Mouse (Mus musculus) heart, adult 2 months (tissue): ENCODE data around the gene Tmem145. TPM values are rescaled to one million over a fixed set of nuclear protein-coding genes. Genes with fewer than 3 reads are reported as not detected.
A peak's percentile ranks its signal among the peaks of the same experiment; 100 is the strongest.

Experiments used
- DNase-seq, 2 experiments: peaks; one replicate each; pipeline ENCODE4 v3.0.0; 2021
- H3K27ac ChIP-seq: fragments of 200-600 bp; 2 replicates; pipeline ENCODE4 v1.8.1; 2022
- H3K27me3 ChIP-seq: fragments of 200-500 bp; 2 replicates; pipeline ENCODE4 v1.6.1; 2012; ENCODE audit warnings: mild to moderate bottlenecking, low read length, inconsistent platforms, mixed read lengths; ENCODE audit not compliant: control insufficient read depth, insufficient read depth
- H3K36me3 ChIP-seq: fragments of 200-500 bp; 2 replicates; pipeline ENCODE4 v1.6.1; 2012; ENCODE audit warnings: low read length, inconsistent platforms; ENCODE audit not compliant: control insufficient read depth, insufficient read depth
- H3K4me1 ChIP-seq: fragments of 200-500 bp; 2 replicates; pipeline ENCODE4 v1.6.1; 2011; ENCODE audit warnings: low read length; ENCODE audit not compliant: control insufficient read depth, insufficient read depth
- H3K4me3 ChIP-seq: fragments of 200-600 bp; 2 replicates; pipeline ENCODE4 v1.8.1; 2022
- H3K79me2 ChIP-seq: fragments of 200-500 bp; replicated peaks from 2 replicates; pipeline ENCODE4 v1.6.1; 2012; ENCODE audit warnings: mild to moderate bottlenecking, inconsistent platforms, low read length, moderate library complexity, mixed read lengths; ENCODE audit not compliant: control insufficient read depth, insufficient read depth
- H3K9ac ChIP-seq: fragments of 200-500 bp; 2 replicates; pipeline ENCODE4 v1.6.1; 2012; ENCODE audit warnings: low read depth, mild to moderate bottlenecking, control low read depth, inconsistent platforms, low read length, mixed read lengths
- CTCF ChIP-seq: fragments of 200-600 bp; IDR thresholded peaks from 2 replicates; pipeline ENCODE4 v1.8.1; 2022; ENCODE audit warnings: antibody characterized with exemption, mild to moderate bottlenecking, moderate library complexity
- EP300 ChIP-seq: fragments of 200-500 bp; IDR thresholded peaks from 2 replicates; pipeline ENCODE4 v1.6.1; 2011; ENCODE audit warnings: low read depth, low read length, control low read depth; ENCODE audit not compliant: insufficient read depth
- POLR2A ChIP-seq: fragments of 200-500 bp; IDR thresholded peaks from 2 replicates; pipeline ENCODE4 v1.6.1; 2011; ENCODE audit warnings: mild to moderate bottlenecking, low read depth, low read length, control low read depth; ENCODE audit not compliant: insufficient read depth
- WGBS: fragments of 180-500 bp; shearing (Covaris S2); methylation state at CpG from one replicate; pipeline ENCODE4 v1.1.7; 2018; 5-methylcytosine and 5-hydroxymethylcytosine counted together
- intact Hi-C: fragments of 180-260 bp; cut with DNase I; formaldehyde crosslinking; loops from one replicate; pipeline ENCODE4 v1.15.1; 2025
- polyA plus RNA-seq: library from polyadenylated mRNA; depleted of rRNA; stranded (reverse); fragments of >200 nt; gene quantifications from 2 replicates; pipeline ENCODE4 v1.2.3, GENCODE M21; 2012
- total RNA-seq, 2 experiments: library from RNA; stranded (reverse); gene quantifications; 2 replicates each; pipeline ENCODE4 v1.2.3; 2021

Tmem145 gene
- total and polyA plus RNA-seq, 3 experiments = 0.06 TPM; not detected in 2

DNA sequence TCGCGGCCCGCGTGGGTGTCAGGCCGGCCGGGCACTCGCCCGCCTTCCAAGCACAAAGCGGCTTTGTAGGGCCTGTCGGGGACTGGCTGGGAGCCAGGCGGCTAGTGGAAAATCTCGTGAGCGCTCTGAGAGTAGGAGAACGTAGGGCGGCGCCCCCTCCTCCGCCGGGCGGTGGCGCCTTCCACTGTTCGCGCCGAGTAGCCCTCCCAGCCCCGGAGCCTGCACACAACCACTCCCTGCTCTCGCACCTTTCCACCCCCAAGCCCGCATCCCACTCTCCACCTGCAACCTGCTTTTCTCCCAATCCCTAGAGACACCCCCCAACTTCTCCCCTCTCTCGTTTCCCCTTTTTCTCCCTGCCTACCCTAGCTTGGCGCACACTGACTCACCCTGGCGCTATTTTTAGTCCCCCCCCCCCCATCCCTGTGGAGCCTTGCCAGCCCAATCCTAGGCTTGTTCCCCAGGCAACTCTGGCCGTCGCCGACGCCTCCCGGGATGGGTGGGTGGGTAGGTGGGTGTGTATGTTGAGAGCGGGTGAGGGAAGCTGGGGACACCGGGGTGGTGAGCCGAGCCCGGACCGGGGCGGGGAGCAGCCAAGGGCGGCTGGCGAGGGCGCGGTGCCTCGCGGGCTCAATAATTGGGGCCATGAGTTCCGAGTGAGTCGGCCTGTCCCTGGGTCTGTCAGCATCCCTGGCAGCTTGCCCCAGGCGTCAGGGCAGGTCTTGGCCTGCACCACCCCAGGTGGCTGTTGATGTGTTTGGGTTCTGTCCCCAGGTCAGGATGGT lies 26.6 kb upstream of the Tmem145 start:
- peak overlapping the region; percentile 86 for H3K9ac ChIP-seq
- H3K4me1 ChIP-seq = peaks cover 27% of the 10 kb centered on the region
- peak; percentile 92 to 93 for DNase-seq
- H3K27ac ChIP-seq = peak overlapping the region; percentile 97
- peaks cover 3% of the 10 kb centered on the region for H3K36me3 ChIP-seq
- intact Hi-C loops = no loop called here
- 1% methylated on average over 48 of the region's 49 CpGs for WGBS
- H3K4me3 ChIP-seq = peak overlapping the region; percentile 91
- no peaks in the 10 kb centered on the region for H3K27me3 ChIP-seq
- peaks cover 2% of the 10 kb centered on the region for H3K79me2 ChIP-seq
- TF ChIP-seq CTCF (peak; percentile 62), EP300 (peak; percentile 31), POLR2A (peak; percentile 49)

DNA sequence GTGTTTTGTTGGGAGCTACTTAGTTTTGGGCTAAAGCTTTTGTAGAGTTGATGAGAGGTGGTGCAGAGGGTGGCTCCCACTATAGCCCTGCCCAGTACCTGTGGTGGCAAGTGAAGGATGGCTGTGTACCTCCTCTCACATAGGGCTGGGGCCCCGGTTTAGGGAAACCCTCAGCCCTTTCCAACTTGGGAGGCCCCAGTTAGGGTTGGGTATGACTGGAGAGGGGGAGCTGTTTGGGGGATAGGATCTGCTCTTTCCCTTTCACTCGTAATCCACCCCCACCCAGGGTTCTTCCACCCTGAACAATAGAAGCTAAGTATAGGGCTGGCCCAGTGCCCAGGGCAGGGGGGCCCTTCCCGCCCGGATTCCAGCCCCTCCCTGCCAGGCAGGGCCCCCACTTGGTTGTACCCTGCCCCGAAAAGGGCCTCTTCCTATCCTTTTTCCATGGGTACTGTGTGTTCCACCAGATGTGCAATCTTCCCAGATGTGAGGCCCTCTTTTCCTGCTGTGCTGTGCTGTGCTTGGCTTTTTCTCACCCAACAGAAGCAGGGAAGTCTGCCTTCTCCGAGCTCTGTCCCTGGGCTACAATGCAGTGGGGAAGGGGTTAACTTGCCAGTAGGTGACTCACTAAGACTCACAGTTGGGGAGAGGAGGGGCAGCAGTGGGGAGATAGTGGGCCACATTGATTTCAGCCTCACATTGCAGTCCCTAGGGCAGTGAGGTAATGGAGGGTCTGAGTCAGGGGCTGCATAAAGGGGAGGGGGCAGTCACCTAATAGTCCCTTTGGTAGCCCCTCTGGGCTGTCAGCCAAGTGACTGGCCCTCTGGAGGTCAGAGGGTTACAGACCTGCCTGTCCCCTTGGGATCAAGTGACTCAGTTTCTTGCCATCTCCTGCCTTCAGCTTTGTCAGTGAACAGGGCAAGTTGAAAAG lies 25.8 kb upstream of the Tmem145 start:
- peak; percentile 80 to 83 for DNase-seq
- Histone ChIP-seq H3K9ac (peak overlapping the region; percentile 86), H3K27ac (peak overlapping the region; percentile 97), H3K36me3 (peaks cover 3% of the 10 kb centered on the region), H3K4me3 (peak overlapping the region; percentile 91), H3K79me2 (no peaks in the 10 kb centered on the region; the same call in none of the 2 replicates), H3K4me1 (peaks cover 25% of the 10 kb centered on the region), H3K27me3 (no peaks in the 10 kb centered on the region)
- 3% methylated on average over 6 of the region's 6 CpGs for WGBS
- TF ChIP-seq EP300 (peak; percentile 43; the same call in 1 of the 2 replicates), CTCF (no peak), POLR2A (0 out of 2 replicates have a peak, but pooled peaks have one; percentile 36)
- intact Hi-C loops = no loop called here

DNA sequence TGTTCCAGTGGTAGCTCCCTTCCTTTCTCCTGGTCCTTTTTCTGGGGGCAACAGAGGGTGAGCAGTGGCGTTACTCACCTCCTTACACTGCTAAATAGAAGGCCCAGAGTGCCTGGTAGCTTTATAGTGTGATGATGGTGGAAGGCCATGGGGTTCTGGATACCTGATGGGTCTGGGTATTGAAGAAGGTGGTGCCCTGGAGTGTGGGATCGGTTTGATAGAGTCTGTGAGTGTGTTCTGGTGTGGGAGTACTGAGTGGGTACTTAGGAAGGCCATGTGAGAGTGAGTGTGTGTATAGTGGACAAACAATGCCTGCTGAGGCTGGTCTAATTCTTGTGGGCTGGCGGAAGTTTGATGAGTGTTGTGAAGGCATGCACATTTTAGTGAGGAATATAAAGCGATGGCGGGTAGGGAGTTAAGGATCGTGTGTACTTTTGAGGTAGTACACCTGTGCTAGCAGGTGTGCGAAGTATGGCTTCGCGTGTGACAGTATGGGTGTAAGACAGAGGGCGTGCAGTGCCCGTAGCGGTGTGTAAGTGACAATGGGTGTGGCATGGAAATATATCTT lies 24.7 kb upstream of the Tmem145 start:
- H3K36me3 ChIP-seq = peaks cover 3% of the 10 kb centered on the region; the same call in 1 of the 2 replicates
- no peaks in the 10 kb centered on the region for H3K27me3 ChIP-seq
- peak overlapping the region; percentile 35 for H3K4me3 ChIP-seq
- H3K79me2 ChIP-seq = no peaks in the 10 kb centered on the region
- peaks cover 25% of the 10 kb centered on the region for H3K4me1 ChIP-seq
- 16% methylated on average over 12 of the region's 12 CpGs for WGBS
- intact Hi-C loops = no loop called here
- H3K9ac ChIP-seq = peak overlapping the region; percentile 35
- peak; percentile 8 to 32 for DNase-seq
- TF ChIP-seq EP300 (no peak), CTCF (no peak), POLR2A (no peak)
- peak overlapping the region; percentile 97 for H3K27ac ChIP-seq

DNA sequence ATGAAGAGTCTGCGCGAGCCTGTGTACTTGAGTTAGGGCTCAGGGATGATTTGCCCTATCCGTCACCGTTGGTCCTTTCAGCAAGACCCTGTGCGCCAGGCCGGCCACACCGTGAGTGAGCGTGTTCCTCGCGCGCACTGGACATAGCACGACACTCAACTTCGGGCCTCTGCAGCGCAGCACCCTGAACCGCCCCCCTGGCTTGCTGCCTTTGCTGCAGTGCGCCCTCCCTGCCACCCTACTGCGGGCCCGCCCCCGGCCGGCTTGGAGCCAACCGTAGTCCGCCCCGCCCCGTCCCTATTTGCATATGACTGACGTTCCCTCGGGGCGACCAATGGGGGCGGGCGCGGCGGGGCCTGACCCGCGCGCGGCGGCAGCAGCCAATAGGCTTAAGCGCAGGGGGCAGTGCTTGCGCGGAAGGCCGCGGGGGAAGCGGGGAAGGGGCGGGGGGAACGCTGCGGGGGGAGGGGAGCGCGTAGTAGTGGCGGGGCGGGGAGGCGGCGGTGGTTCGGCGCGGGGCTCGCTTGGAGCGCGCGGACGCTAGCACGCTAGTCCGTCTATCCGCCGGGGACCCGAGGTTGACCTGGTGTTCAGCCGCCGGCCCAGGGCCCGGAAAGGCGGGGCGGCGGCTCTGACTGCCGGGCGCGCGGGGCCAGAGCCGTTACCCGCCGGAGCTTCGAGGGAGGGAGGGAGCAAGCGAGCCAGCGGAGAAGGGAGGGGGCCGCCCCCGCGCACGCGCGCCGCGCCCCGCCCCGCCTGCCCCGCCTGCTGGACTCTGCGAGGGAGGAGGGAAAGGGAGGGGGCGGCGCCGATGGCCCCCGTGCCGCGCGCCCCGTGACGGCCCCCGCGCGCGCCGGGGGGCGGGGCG lies 23.9 kb upstream of the Tmem145 start:
- peak overlapping the region; percentile 86 for H3K9ac ChIP-seq
- peak; percentile 97 to 98 for DNase-seq
- WGBS = under 1% methylated on average over 77 of the region's 108 CpGs
- intact Hi-C loops = no loop called here
- no peaks in the 10 kb centered on the region for H3K27me3 ChIP-seq
- peak; percentile 72; the same call in 1 of the 2 replicates for TF ChIP-seq EP300
- peak; percentile 7; the same call in 1 of the 2 replicates for TF ChIP-seq CTCF
- peak; percentile 93 for TF ChIP-seq POLR2A
- H3K36me3 ChIP-seq = peaks cover 3% of the 10 kb centered on the region; the same call in 1 of the 2 replicates
- peak overlapping the region; percentile 98 for H3K27ac ChIP-seq
- H3K79me2 ChIP-seq = no peaks in the 10 kb centered on the region
- peak overlapping the region; percentile 87 for H3K4me3 ChIP-seq
- H3K4me1 ChIP-seq = peaks cover 25% of the 10 kb centered on the region

DNA sequence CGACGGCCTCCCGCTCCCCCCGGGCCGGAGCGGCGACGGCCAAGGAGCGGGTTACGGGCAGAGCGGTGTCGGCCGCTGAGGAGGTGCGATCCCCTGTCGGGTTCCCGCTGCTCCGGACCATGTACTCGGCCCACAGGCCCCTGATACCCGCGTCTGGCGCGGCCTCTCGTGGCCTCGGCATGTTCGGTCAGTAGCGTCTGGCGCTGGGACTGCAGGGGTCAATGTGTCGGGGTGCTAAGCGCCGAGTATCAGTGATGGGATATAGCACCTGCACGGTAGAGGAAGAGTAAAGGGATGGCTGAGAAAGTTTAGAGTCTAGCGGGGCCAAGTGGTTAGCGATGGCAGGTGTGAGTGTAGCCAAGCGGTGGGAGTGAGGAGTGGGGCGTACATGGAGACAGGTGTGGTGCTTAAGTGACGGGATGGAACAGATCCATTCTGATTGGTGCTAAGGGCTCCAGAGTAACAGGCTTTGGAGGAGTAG lies 23.1 kb upstream of the Tmem145 start:
- WGBS = 1% methylated on average over 32 of the region's 36 CpGs
- no peaks in the 10 kb centered on the region for H3K27me3 ChIP-seq
- TF ChIP-seq POLR2A = no peak
- no peak for TF ChIP-seq EP300
- TF ChIP-seq CTCF = peak; percentile 25; the same call in 1 of the 2 replicates
- H3K9ac ChIP-seq = peak overlapping the region; percentile 68
- intact Hi-C loops = no loop called here
- DNase-seq = peak in 1 of 2 experiments; percentile 74
- H3K4me3 ChIP-seq = peak overlapping the region; percentile 87
- H3K36me3 ChIP-seq = peaks cover 1% of the 10 kb centered on the region; the same call in 1 of the 2 replicates
- H3K79me2 ChIP-seq = no peaks in the 10 kb centered on the region
- peak overlapping the region; percentile 98 for H3K27ac ChIP-seq
- H3K4me1 ChIP-seq = peaks cover 20% of the 10 kb centered on the region
